Mouse (Mus musculus) embryonic facial prominence, embryonic 13.5 days (tissue): Measurements from ENCODE around the gene Lhfpl2. TPM values are rescaled to one million over a fixed set of nuclear protein-coding genes. Genes with fewer than 3 reads are reported as not detected.

Experiments
- polyA plus RNA-seq: library from polyadenylated mRNA; unstranded; fragments of >200 nt; fragmentation: Nextera tagmentation; extraction: Ambion mirVana; gene quantifications from 2 replicates; pipeline ENCODE4 v1.2.1, GENCODE M21; 2015

Gene Lhfpl2
- polyA plus RNA-seq, 1 experiment from 2014 or later: 59.2 TPM

Other genes with a start within 250 kb of the Lhfpl2 start
- gene Scamp1, start 228.1 kb downstream of the Lhfpl2 start, polyA plus RNA-seq: 32.5 and 39.7 TPM in 2 replicates